Mouse (Mus musculus): Measurements from ENCODE around the gene Cbs. TPM values are rescaled to one million over a fixed set of nuclear protein-coding genes. Genes with fewer than 3 reads are reported as not detected.

Cbs gene
- total and polyA plus RNA-seq, 2 experiments from 2014 or later: 25.8 to 38.8 TPM

DNA sequence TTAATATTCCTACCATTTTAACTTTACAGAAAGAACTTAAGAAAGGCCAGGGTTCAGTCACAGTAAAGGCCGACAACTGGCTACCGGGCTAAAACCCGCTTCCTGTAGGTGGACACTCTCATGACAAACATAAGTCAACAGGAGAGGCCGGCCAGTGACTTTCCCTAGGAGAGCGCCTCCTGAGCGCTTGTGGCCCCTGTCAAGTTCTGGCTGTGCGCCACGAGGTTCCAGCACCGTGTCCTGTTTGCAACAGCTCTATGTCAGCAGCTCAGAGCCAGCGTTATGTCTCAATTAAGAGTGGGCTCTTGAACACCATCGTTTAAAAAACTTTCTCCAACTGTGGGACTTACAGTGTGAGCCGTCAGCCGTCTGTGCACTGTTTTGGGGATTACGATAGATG lies 15.1 kb upstream of the Cbs start:
- no peaks in the 10 kb centered on the region for H3K9me3 ChIP-seq (ENCODE audit: low read length)
- no peak overlapping the region for H3K27ac ChIP-seq
- ATAC-seq: no peak
- no peaks in the 10 kb centered on the region for H3K27me3 ChIP-seq (ENCODE audit: insufficient read depth, low read length)
- no peak for DNase-seq (ENCODE audit: low spot score)
- H3K4me1 ChIP-seq (ENCODE audit: insufficient read depth, low read length): 0 out of 2 replicates have a peak, but pooled peaks cover 2% of the 10 kb centered on the region
- no peak overlapping the region for H3K9ac ChIP-seq (replicated peaks; ENCODE audit: low read length)
- no peak overlapping the region for H3K4me2 ChIP-seq (ENCODE audit: low read depth, low read length)
- WGBS: 78% methylated on average over 14 of the region's 14 CpGs
- peaks cover 82% of the 10 kb centered on the region for H3K36me3 ChIP-seq (ENCODE audit: insufficient read depth, low read length)
- no peak for TF ChIP-seq CTCF (IDR thresholded peaks at IDR 0.05; ENCODE audit: low read depth)
- no peak overlapping the region for H3K4me3 ChIP-seq (ENCODE audit: low read length)

DNA sequence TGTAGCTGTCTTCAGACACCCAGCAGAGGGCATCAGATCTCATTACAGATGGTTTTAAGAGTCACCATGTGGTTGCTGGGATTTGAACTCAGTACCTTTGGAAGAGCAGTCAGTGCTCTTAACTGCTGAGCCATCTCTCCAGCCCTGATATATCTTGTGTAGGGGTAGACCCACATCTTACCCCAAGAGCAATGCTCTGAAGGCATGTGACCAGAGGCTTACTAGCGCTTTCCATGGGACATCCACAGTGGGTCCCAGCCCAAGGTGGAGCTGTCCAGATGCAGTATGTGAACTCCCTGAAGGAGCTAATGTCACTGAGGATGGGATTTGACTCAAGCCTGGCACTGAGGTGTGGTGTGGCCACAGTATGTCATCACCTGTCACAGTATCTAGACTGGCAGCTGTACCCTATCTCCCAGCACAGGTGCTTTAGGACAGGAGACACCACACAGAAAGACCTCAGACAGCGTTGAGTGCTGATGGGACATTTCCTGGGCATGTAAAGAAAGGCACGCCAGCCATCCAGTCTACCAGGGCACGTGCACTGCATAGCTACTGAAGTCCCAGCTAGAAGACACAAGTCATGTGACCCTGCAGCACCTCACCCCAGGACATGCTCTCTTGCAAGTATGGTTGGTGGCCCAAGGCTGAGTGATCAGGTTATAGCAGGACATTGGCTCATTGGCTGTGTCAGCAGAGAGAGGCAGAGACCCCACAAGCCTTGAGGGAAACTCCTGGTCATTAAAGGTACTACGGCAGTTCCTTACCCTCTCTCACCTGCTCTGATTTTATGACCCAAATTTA lies 9.4 kb upstream of the Cbs start:
- no peak overlapping the region for H3K4me3 ChIP-seq (ENCODE audit: low read length)
- no peak overlapping the region for H3K27ac ChIP-seq
- DNase-seq (ENCODE audit: low spot score) (no peak), ATAC-seq (peak; percentile 58)
- no peak overlapping the region for H3K4me2 ChIP-seq (ENCODE audit: low read depth, low read length)
- no peaks in the 10 kb centered on the region for H3K4me1 ChIP-seq (ENCODE audit: insufficient read depth, low read length)
- H3K27me3 ChIP-seq (ENCODE audit: insufficient read depth, low read length): no peaks in the 10 kb centered on the region
- H3K9me3 ChIP-seq (ENCODE audit: low read length): no peaks in the 10 kb centered on the region
- no peak overlapping the region for H3K9ac ChIP-seq (replicated peaks; ENCODE audit: low read length)
- 95% methylated on average over 5 of the region's 5 CpGs for WGBS
- peaks cover 50% of the 10 kb centered on the region for H3K36me3 ChIP-seq (ENCODE audit: insufficient read depth, low read length)
- peak; percentile 26; the same call in 1 of the 2 replicates for TF ChIP-seq CTCF (IDR thresholded peaks at IDR 0.05; ENCODE audit: low read depth)

DNA sequence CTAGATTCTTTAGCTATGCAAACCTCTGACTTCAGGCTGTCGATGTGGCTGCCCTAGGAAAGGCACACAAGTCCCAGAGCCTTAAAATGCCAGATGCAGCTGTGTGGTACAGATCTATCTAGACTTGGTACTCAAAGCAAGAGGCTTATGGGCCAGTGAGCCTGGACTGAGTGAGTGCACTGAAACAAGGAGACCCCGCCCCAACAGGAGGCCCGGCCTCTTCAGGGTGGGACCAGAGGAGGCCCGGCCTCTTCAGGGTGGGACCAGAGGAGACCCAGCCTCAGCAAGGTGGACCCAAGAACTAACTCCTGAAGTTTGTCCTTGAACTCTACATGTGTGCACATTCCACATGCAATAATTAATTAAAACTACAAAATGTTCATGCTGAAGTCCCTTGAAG lies 5.9 kb upstream of the Cbs start:
- Histone ChIP-seq H3K4me1 (ENCODE audit: insufficient read depth, low read length) (0 out of 2 replicates have a peak, but pooled peaks cover 1% of the 10 kb centered on the region), H3K4me3 (ENCODE audit: low read length) (no peak overlapping the region), H3K36me3 (ENCODE audit: insufficient read depth, low read length) (peaks cover 17% of the 10 kb centered on the region), H3K27me3 (ENCODE audit: insufficient read depth, low read length) (no peaks in the 10 kb centered on the region), H3K9me3 (ENCODE audit: low read length) (no peaks in the 10 kb centered on the region), H3K27ac (no peak overlapping the region), H3K4me2 (ENCODE audit: low read depth, low read length) (no peak overlapping the region), H3K9ac (replicated peaks; ENCODE audit: low read length) (no peak overlapping the region)
- no peak for TF ChIP-seq CTCF (IDR thresholded peaks at IDR 0.05; ENCODE audit: low read depth)
- no peak for DNase-seq (ENCODE audit: low spot score)
- 76% methylated on average over 4 of the region's 4 CpGs for WGBS
- ATAC-seq: no peak

GRCm38 (mm10) chr17:31642331-31642730 lies 5.3 kb upstream of the Cbs start:
- no peak overlapping the region for H3K27ac ChIP-seq
- DNase-seq (ENCODE audit: low spot score) (no peak), ATAC-seq (no peak)
- H3K4me3 ChIP-seq (ENCODE audit: low read length): no peak overlapping the region
- no peaks in the 10 kb centered on the region for H3K9me3 ChIP-seq (ENCODE audit: low read length)
- H3K4me2 ChIP-seq (ENCODE audit: low read depth, low read length): no peak overlapping the region
- H3K9ac ChIP-seq (replicated peaks; ENCODE audit: low read length): no peak overlapping the region
- TF ChIP-seq CTCF (IDR thresholded peaks at IDR 0.05; ENCODE audit: low read depth): no peak
- H3K4me1 ChIP-seq (ENCODE audit: insufficient read depth, low read length): 0 out of 2 replicates have a peak, but pooled peaks cover 6% of the 10 kb centered on the region
- peaks cover 11% of the 10 kb centered on the region for H3K36me3 ChIP-seq (ENCODE audit: insufficient read depth, low read length)
- WGBS: 44% methylated on average over 8 of the region's 8 CpGs
- no peaks in the 10 kb centered on the region for H3K27me3 ChIP-seq (ENCODE audit: insufficient read depth, low read length)

GRCm38 (mm10) chr17:31639651-31640050 lies 2.6 kb upstream of the Cbs start:
- Histone ChIP-seq H3K27me3 (ENCODE audit: insufficient read depth, low read length) (no peaks in the 10 kb centered on the region), H3K4me1 (ENCODE audit: insufficient read depth, low read length) (0 out of 2 replicates have a peak, but pooled peaks cover 9% of the 10 kb centered on the region), H3K4me2 (ENCODE audit: low read depth, low read length) (no peak overlapping the region), H3K9ac (replicated peaks; ENCODE audit: low read length) (no peak overlapping the region), H3K9me3 (ENCODE audit: low read length) (no peaks in the 10 kb centered on the region), H3K4me3 (ENCODE audit: low read length) (no peak overlapping the region), H3K27ac (peak overlapping the region; percentile 49; the same call in 1 of the 2 replicates), H3K36me3 (ENCODE audit: insufficient read depth, low read length) (no peaks in the 10 kb centered on the region)
- peak; percentile 77 for DNase-seq (ENCODE audit: low spot score)
- TF ChIP-seq CTCF (IDR thresholded peaks at IDR 0.05; ENCODE audit: low read depth): no peak
- WGBS: 31% methylated on average over 4 of the region's 4 CpGs
- ATAC-seq: peak; percentile 39

DNA sequence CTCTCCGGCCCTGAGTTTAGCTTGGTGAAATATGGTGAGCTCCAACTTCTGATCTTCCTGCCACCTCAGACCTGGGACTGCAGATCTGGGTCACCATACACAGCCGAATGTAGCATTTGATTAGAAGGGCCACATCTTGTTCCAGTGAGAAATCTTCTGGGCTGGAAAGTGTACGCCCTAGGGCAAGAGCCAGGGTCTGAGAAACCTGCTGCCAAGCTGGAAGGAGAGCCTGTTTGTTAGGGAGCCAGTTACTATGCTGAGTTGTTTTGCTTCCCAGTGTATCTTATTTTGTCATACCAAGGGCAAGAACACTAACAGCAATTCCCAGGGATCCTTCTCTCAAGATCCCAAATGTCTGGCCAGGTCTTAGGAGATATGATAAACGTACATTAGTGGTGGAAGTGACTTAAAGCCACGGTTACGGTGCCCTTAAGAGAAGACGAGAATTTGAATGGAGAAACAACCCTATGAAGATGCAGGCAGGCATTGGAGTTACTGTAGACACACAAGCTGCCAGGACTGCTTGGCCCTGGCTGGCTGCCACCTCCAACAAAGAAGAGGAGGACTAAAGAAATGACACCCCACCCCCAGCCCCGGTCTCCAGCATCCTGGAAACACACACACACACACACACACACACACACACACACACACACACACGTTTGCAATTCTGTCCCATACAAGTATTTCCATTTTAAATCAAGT lies 980 bp upstream of the Cbs start:
- Histone ChIP-seq H3K9me3 (ENCODE audit: low read length) (no peaks in the 10 kb centered on the region), H3K4me3 (ENCODE audit: low read length) (no peak overlapping the region), H3K4me2 (ENCODE audit: low read depth, low read length) (peak overlapping the region; percentile 16; the same call in 1 of the 2 replicates), H3K4me1 (ENCODE audit: insufficient read depth, low read length) (0 out of 2 replicates have a peak, but pooled peaks cover 9% of the 10 kb centered on the region), H3K27ac (peak overlapping the region; percentile 81), H3K36me3 (ENCODE audit: insufficient read depth, low read length) (no peaks in the 10 kb centered on the region), H3K9ac (replicated peaks; ENCODE audit: low read length) (no peak overlapping the region), H3K27me3 (ENCODE audit: insufficient read depth, low read length) (no peaks in the 10 kb centered on the region)
- peak; percentile 59 for ATAC-seq
- peak; percentile 82 for DNase-seq (ENCODE audit: low spot score)
- TF ChIP-seq CTCF (IDR thresholded peaks at IDR 0.05; ENCODE audit: low read depth): no peak
- 29% methylated on average over 9 of the region's 9 CpGs for WGBS
